Mouse (Mus musculus) hindlimb bud, embryonic 11.5 days (tissue): ENCODE measurements around the gene Otud7b.
"Not testable (repeated sequence)": the region's sequence is repeated elsewhere in the genome, so short reads cannot be mapped to it uniquely, and the experiment has no call there.

Experiments used
- DNase-seq: peaks from one replicate; pipeline ENCODE4 v3.0.0-alpha.2; 2012; ENCODE audit warnings: low read depth, low spot score; ENCODE audit errors: extremely low spot score

Gene Otud7b

GRCm38 (mm10) chr3:96178902-96179301, 74.6 kb downstream of the Otud7b start:
- no peak for DNase-seq

DNA sequence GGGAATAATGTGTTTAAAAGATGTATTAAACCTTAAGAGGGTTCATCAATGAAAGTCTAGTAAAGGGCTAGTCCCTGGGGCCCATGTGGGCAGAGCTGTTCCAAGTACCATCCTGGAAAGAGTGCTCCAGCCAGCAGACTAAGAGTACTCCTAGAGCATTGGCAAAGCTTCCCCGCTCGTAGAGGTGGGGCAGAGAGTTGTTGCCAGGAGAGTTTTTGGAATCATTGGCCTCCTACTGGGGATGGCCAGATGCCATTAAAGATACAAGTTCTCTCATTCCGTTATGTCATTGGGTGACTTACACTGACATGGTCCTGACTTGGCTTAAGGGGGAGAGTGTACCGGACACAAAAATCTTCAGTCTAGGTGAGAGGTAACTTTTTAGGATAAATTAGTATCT, 75.2 kb downstream of the Otud7b start:
- no peak for DNase-seq

- no peak for DNase-seq
Measured at GRCm38 (mm10) chr3:96180727-96181477, 76.6 kb downstream of the Otud7b start, which contains the start of gene Sv2a. Sv2a (plus strand) TSS chr3:96181151.

- no peak for DNase-seq
Measured at GRCm38 (mm10) chr3:96181510-96182381, 77.4 kb downstream of the Otud7b start.

GRCm38 (mm10) chr3:96182382-96182776, 78.1 kb downstream of the Otud7b start:
- no peak for DNase-seq

DNA sequence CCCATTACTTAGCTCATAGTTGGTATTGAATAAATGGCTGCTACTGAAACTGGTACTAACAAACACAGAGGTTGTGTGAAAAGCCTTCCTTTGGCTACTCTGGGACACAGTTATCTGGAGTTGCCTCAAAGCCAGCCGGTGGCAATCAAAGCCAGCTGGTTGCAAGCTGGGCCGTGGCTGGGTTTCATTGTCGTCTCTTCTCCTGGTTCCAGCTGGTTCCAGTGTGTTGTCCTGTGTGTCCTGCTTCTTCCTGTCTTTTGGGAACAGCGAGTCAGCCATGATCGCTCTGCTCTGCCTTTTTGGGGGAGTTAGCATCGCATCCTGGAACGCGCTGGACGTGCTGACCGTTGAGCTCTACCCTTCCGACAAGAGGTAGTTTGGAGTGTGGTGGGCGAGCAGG, 88.7 kb downstream of the Otud7b start:
- DNase-seq = no peak

GRCm38 (mm10) chr3:96194966-96195365, 90.6 kb downstream of the Otud7b start:
- DNase-seq = no peak

- DNase-seq = no peak
Measured at GRCm38 (mm10) chr3:96195616-96196313, 91.4 kb downstream of the Otud7b start.

DNA sequence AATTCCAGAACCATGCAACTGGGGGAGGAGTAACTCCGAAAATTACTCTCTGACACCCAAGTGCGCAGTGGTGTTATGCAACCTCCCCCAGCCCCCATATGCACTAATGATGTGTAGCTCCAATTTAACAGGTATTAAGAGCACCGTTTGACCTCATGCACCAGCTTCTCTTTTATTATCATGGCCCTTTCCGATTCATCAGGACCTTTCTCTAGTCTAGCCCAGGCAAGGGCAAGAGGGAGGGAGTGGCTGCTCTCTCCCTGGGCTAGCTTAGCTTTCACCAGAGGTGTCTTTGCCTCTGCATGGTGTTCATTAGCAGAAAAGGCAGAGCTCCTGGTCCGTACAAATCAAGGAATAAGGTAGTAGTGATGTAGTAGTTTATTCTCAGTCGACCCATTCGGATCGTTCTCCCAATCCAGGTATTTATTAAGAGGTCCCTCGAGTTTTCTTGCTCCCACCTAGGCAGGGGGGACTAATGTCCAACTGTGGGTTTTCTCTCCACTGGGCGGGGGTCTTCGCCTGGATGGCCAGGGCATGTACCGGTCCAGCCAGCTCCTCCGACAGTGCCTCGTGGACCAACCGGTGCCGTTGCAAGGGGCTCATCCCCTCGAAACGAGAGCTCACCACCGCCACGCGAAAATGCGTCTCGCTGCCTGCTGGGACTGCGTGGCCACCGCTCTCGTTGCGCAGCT, 92.3 kb downstream of the Otud7b start:
- DNase-seq = no peak

GRCm38 (mm10) chr3:96197129-96197749, 92.9 kb downstream of the Otud7b start:
- peak; percentile 79 for DNase-seq

DNA sequence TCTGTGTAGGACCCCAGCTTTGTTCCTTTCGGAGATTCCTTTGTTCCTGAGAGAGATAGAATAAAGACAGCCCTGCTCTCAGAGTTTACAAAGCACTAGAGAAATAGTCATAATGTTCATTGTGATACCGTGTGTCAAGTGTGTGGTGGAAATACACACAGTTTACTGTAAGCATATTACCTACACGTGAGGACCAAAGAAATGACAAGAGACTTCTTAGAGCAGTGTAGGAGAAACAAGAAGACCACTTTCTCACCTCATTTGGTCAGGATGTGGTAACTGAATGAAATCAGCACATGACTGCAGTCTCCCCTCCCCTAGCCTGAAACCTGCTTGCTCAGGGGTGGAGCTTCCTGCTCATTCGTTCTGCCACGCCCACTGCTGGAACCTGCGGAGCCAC, 93.9 kb downstream of the Otud7b start:
- DNase-seq = no peak

DNA sequence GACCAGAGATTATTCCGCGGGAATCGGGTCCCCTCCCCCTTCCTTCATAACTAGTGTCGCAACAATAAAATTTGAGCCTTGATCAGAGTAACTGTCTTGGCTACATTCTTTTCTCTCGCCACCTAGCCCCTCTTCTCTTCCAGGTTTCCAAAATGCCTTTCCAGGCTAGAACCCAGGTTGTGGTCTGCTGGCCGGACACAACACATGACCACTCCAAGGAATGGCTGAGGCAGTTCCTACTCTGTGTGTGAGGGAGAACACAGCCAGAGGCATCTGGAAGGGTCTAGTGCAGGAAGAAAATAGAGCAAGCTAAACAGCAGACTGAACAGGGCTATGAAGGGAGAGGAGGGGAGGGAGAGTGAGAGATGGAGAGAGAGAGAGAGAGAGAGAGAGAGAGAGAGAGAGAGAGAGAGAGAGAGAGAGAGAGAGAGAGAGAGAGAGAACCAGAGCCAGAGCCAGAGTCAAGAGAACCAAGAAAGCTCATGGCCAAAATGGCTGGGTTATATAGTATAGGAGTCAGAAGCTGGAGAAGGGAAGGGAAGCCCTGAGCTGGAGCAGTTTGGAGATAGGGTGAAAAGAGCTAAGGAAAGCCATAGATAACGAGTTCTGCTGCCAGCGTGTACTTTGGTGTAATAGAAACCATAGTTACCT, 94.4 kb downstream of the Otud7b start:
- DNase-seq = not testable (repeated sequence)

- no peak for DNase-seq
Measured at GRCm38 (mm10) chr3:96199731-96200130, 95.4 kb downstream of the Otud7b start.

- no peak for DNase-seq
Measured at GRCm38 (mm10) chr3:96207819-96208218, 103.5 kb downstream of the Otud7b start.

DNA sequence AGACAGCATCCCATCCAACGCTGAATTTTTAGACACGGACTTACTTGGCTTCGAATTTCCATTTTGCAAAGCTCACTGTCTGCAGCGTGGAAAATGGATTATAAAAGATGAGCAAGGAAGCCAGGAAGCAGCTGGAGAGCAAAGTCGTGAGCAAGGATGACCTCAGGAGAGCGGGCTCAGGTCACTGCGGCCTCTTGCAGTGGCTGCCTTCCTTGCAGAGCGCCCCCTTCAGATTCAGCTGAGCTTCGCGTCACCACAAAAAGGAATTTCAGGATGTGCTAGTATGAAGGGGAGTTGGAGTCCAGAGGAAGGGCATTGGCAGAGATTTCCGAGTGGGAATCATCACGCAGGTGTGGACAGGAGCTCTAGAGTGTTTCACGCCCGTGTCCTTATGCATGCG, 104.9 kb downstream of the Otud7b start:
- DNase-seq = no peak
